Mouse (Mus musculus) stomach, embryonic 14.5 days (tissue): ENCODE results near the gene Sub1. TPM values are rescaled to one million over a fixed set of nuclear protein-coding genes. Genes with fewer than 3 reads are reported as not detected.

ENCODE experiments used
- ATAC-seq: fragments of 200-750 bp; cut with Nextera tagmentation; 2 replicates; pipeline ENCODE4 v1.8.0; 2017; ENCODE audit warnings: low read depth, moderate TSS enrichment; ENCODE audit not compliant: insufficient number of reproducible peaks, insufficient read depth, low FRiP score
- H3K27ac ChIP-seq: fragments of 300-500 bp; sonication (generic); 2 replicates; pipeline ENCODE4 v1.5.1; 2014; ENCODE audit warnings: mild to moderate bottlenecking, low read length, moderate library complexity, mixed read lengths
- H3K27me3 ChIP-seq: fragments of 300-500 bp; sonication (generic); 2 replicates; pipeline ENCODE4 v1.6.1; 2014; ENCODE audit warnings: low read length, control low read depth, mixed read lengths; ENCODE audit not compliant: control insufficient read depth, insufficient read depth
- H3K36me3 ChIP-seq: fragments of 300-500 bp; sonication (generic); 2 replicates; pipeline ENCODE4 v1.6.1; 2014; ENCODE audit warnings: mild to moderate bottlenecking, control low read depth, low read length, moderate library complexity, mixed read lengths; ENCODE audit not compliant: control insufficient read depth, insufficient read depth
- H3K4me1 ChIP-seq: fragments of 300-500 bp; sonication (generic); 2 replicates; pipeline ENCODE4 v1.6.1; 2014; ENCODE audit warnings: low read length, control low read depth, mixed read lengths; ENCODE audit not compliant: control insufficient read depth, insufficient read depth
- H3K4me2 ChIP-seq: fragments of 300-500 bp; sonication (generic); replicated peaks from 2 replicates; pipeline ENCODE4 v1.6.1; 2014; ENCODE audit warnings: low read depth, low read length, control low read depth
- H3K4me3 ChIP-seq: fragments of 300-500 bp; sonication (generic); 2 replicates; pipeline ENCODE4 v1.5.1; 2014; ENCODE audit warnings: low read depth, low read length, control low read depth
- H3K9ac ChIP-seq: fragments of 300-500 bp; sonication (generic); replicated peaks from 2 replicates; pipeline ENCODE4 v1.6.1; 2014; ENCODE audit warnings: low read depth, mild to moderate bottlenecking, control low read depth, low read length, moderate library complexity, mixed read lengths
- H3K9me3 ChIP-seq: fragments of 300-500 bp; sonication (generic); 2 replicates; pipeline ENCODE4 v1.6.1; 2016; ENCODE audit warnings: low read depth, low read length, control low read depth; ENCODE audit not compliant: control insufficient read depth
- WGBS: fragments of 180-500 bp; shearing (Covaris S2); extraction: QIAGEN DNeasy Blood & Tissue Kit; methylation state at CpG from one replicate; pipeline ENCODE4 v1.1.7; 2014; 5-methylcytosine and 5-hydroxymethylcytosine counted together
- polyA plus RNA-seq: library from polyadenylated mRNA; unstranded; fragments of >200 nt; fragmentation: Nextera tagmentation; extraction: Ambion mirVana; gene quantifications from 2 replicates; pipeline ENCODE4 v1.2.1, GENCODE M21; 2014

The Sub1 gene
- polyA plus RNA-seq, 1 experiment from 2014 or later: 721 TPM

GRCm38 (mm10) chr15:11966367-11966766 is 30.4 kb downstream of the Sub1 start:
- 5% methylated on average over 4 of the region's 4 CpGs for WGBS
- no peaks in the 10 kb centered on the region for H3K9me3 ChIP-seq

GRCm38 (mm10) chr15:11965201-11965845 is 31.5 kb downstream of the Sub1 start:
- Histone ChIP-seq H3K9me3 (no peaks in the 10 kb centered on the region), H3K4me1 (no peaks in the 10 kb centered on the region), H3K9ac (no peak overlapping the region), H3K27ac (no peak overlapping the region), H3K4me2 (no peak overlapping the region), H3K4me3 (no peak overlapping the region), H3K36me3 (no peaks in the 10 kb centered on the region), H3K27me3 (no peaks in the 10 kb centered on the region)
- ATAC-seq: no peak
- WGBS: 83% methylated on average over 5 of the region's 5 CpGs

More at GRCm38 (mm10) chr15:11966367-11966766, 30.4 kb downstream of the Sub1 start:
- Histone ChIP-seq H3K4me3 (no peak overlapping the region), H3K27ac (no peak overlapping the region), H3K9ac (no peak overlapping the region), H3K4me1 (no peaks in the 10 kb centered on the region), H3K36me3 (no peaks in the 10 kb centered on the region), H3K27me3 (no peaks in the 10 kb centered on the region), H3K4me2 (no peak overlapping the region)
- ATAC-seq: no peak

- 90% methylated on average over 11 of the region's 11 CpGs for WGBS
- no peak for ATAC-seq
- H3K4me1 ChIP-seq: no peaks in the 10 kb centered on the region
- H3K36me3 ChIP-seq: no peaks in the 10 kb centered on the region
- H3K9me3 ChIP-seq: no peaks in the 10 kb centered on the region
- no peak overlapping the region for H3K4me2 ChIP-seq
- H3K4me3 ChIP-seq: no peak overlapping the region
- no peaks in the 10 kb centered on the region for H3K27me3 ChIP-seq
- H3K9ac ChIP-seq: no peak overlapping the region
- H3K27ac ChIP-seq: no peak overlapping the region
These were observed 32.8 kb downstream of the Sub1 start for GRCm38 (mm10) chr15:11963791-11964525.

- H3K4me3 ChIP-seq: no peak overlapping the region
- no peak overlapping the region for H3K4me2 ChIP-seq
- ATAC-seq: no peak
- H3K36me3 ChIP-seq: no peaks in the 10 kb centered on the region
- H3K27me3 ChIP-seq: no peaks in the 10 kb centered on the region
- 86% methylated on average over 3 of the region's 3 CpGs for WGBS
- H3K27ac ChIP-seq: no peak overlapping the region
- H3K9ac ChIP-seq: no peak overlapping the region
- no peaks in the 10 kb centered on the region for H3K9me3 ChIP-seq
- H3K4me1 ChIP-seq: no peaks in the 10 kb centered on the region
These were observed 37.1 kb downstream of the Sub1 start for GRCm38 (mm10) chr15:11959716-11960115.

GRCm38 (mm10) chr15:11956129-11956528 is 40.7 kb downstream of the Sub1 start:
- no peak overlapping the region for H3K9ac ChIP-seq
- no peaks in the 10 kb centered on the region for H3K4me1 ChIP-seq
- H3K27ac ChIP-seq: no peak overlapping the region
- no peaks in the 10 kb centered on the region for H3K9me3 ChIP-seq
- no peaks in the 10 kb centered on the region for H3K36me3 ChIP-seq
- no peak overlapping the region for H3K4me3 ChIP-seq
- ATAC-seq: no peak
- H3K27me3 ChIP-seq: no peaks in the 10 kb centered on the region
- WGBS: 80% methylated on average over 7 of the region's 7 CpGs
- H3K4me2 ChIP-seq: no peak overlapping the region

- H3K4me1 ChIP-seq: no peaks in the 10 kb centered on the region
- H3K9me3 ChIP-seq: no peaks in the 10 kb centered on the region
- no peak overlapping the region for H3K27ac ChIP-seq
- H3K9ac ChIP-seq: no peak overlapping the region
- H3K27me3 ChIP-seq: no peaks in the 10 kb centered on the region
- no peak overlapping the region for H3K4me3 ChIP-seq
- 59% methylated on average over 4 of the region's 4 CpGs for WGBS
- H3K36me3 ChIP-seq: no peaks in the 10 kb centered on the region
- no peak overlapping the region for H3K4me2 ChIP-seq
- ATAC-seq: no peak
These were observed 42.6 kb downstream of the Sub1 start for GRCm38 (mm10) chr15:11954190-11954589.

GRCm38 (mm10) chr15:11952159-11952558 is 44.6 kb downstream of the Sub1 start:
- Histone ChIP-seq H3K36me3 (no peaks in the 10 kb centered on the region), H3K9me3 (no peaks in the 10 kb centered on the region), H3K9ac (no peak overlapping the region), H3K27me3 (no peaks in the 10 kb centered on the region), H3K27ac (no peak overlapping the region), H3K4me3 (no peak overlapping the region), H3K4me1 (no peaks in the 10 kb centered on the region), H3K4me2 (no peak overlapping the region)
- 78% methylated on average over 3 of the region's 3 CpGs for WGBS
- no peak for ATAC-seq

- ATAC-seq: no peak; the same call in 1 of the 2 replicates
- no peaks in the 10 kb centered on the region for H3K27me3 ChIP-seq
- 93% methylated on average over 7 of the region's 7 CpGs for WGBS
- no peaks in the 10 kb centered on the region for H3K36me3 ChIP-seq
- no peak overlapping the region for H3K4me3 ChIP-seq
- H3K27ac ChIP-seq: no peak overlapping the region
- H3K4me1 ChIP-seq: no peaks in the 10 kb centered on the region
- no peaks in the 10 kb centered on the region for H3K9me3 ChIP-seq
- H3K4me2 ChIP-seq: no peak overlapping the region
- no peak overlapping the region for H3K9ac ChIP-seq
These were observed 45.6 kb downstream of the Sub1 start for GRCm38 (mm10) chr15:11951181-11951580.
